Mouse (Mus musculus) erythroblast, embryonic 14.5 days (primary cell): ENCODE data around the gene Eif1b.

ENCODE experiments used
- GATA1 ChIP-seq: IDR thresholded peaks from 2 replicates; pipeline ENCODE4 v1.6.1; 2012; ENCODE audit warnings: low read length, inconsistent platforms, mixed read lengths
- TAL1 ChIP-seq: IDR thresholded peaks from 3 replicates; pipeline ENCODE4 v1.6.1; 2012; ENCODE audit warnings: low read length, inconsistent platforms, mixed read lengths

DNA sequence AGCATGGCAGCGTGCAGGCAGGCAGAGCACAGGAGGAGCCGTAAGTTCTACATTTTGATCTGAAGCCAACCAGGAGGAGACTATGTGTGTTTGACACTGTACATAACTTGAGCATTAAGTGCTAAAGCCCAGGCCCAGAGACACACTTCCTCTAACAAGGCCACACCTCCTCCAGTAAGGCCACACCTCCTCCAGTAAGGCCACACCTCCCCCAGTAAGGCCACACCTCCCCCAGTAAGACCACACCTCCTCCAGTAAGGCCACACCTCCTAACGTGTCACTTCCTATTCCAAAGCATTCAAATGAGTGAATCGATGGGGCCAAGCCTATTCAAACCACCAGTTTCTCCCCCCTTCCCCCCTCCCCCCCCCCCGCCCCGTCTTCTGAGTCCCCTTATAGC is 40.7 kb downstream of the Eif1b start:
- TF ChIP-seq GATA1 (no peak), TAL1 (no peak)
